Mouse (Mus musculus) embryo, embryonic 9.5 days (tissue): ENCODE results near the gene Rsu1.

Source experiments
- DNase-seq: peaks from one replicate; pipeline ENCODE4 v3.0.0-alpha.2; 2017; ENCODE audit errors: extremely low spot score

The Rsu1 gene

GRCm38 (mm10) chr2:13168743-13169142, 102.5 kb downstream of the Rsu1 start:
- DNase-seq, result peak; percentile 60

GRCm38 (mm10) chr2:13161717-13162116, 109.5 kb downstream of the Rsu1 start:
- DNase-seq, result no peak

GRCm38 (mm10) chr2:13145245-13145644, 126.0 kb downstream of the Rsu1 start:
- DNase-seq, result no peak

GRCm38 (mm10) chr2:13134890-13135289, 136.3 kb downstream of the Rsu1 start:
- DNase-seq, result no peak

GRCm38 (mm10) chr2:13132841-13133240, 138.4 kb downstream of the Rsu1 start:
- DNase-seq, result no peak

- no peak for DNase-seq
Measured at GRCm38 (mm10) chr2:13132406-13132805, 138.8 kb downstream of the Rsu1 start.

- peak; percentile 7 for DNase-seq
Measured at GRCm38 (mm10) chr2:13129859-13130258, 141.4 kb downstream of the Rsu1 start.

- DNase-seq, result no peak
Measured at GRCm38 (mm10) chr2:13129337-13129736, 141.9 kb downstream of the Rsu1 start.

- no peak for DNase-seq
Measured at GRCm38 (mm10) chr2:13120461-13120860, 150.8 kb downstream of the Rsu1 start.

GRCm38 (mm10) chr2:13117896-13118295, 153.3 kb downstream of the Rsu1 start:
- no peak for DNase-seq

- no peak for DNase-seq
Measured at GRCm38 (mm10) chr2:13106531-13106930, 164.7 kb downstream of the Rsu1 start.

GRCm38 (mm10) chr2:13104388-13104787, 166.8 kb downstream of the Rsu1 start:
- DNase-seq, result no peak

- no peak for DNase-seq
Measured at GRCm38 (mm10) chr2:13103797-13104200, 167.4 kb downstream of the Rsu1 start.

GRCm38 (mm10) chr2:13094045-13094444, 177.2 kb downstream of the Rsu1 start:
- no peak for DNase-seq

- DNase-seq, result no peak
Measured at GRCm38 (mm10) chr2:13093570-13093969, 177.6 kb downstream of the Rsu1 start.

- DNase-seq, result no peak
Measured at GRCm38 (mm10) chr2:13091399-13092015, 179.7 kb downstream of the Rsu1 start.

GRCm38 (mm10) chr2:13090841-13091240, 180.4 kb downstream of the Rsu1 start:
- DNase-seq, result no peak

- no peak for DNase-seq
Measured at GRCm38 (mm10) chr2:13089861-13090260, 181.4 kb downstream of the Rsu1 start.

- DNase-seq, result no peak
Measured at GRCm38 (mm10) chr2:13088266-13088665, 182.9 kb downstream of the Rsu1 start.

GRCm38 (mm10) chr2:13087811-13088210, 183.4 kb downstream of the Rsu1 start:
- no peak for DNase-seq

GRCm38 (mm10) chr2:13084223-13084622, 187.0 kb downstream of the Rsu1 start:
- DNase-seq, result no peak

GRCm38 (mm10) chr2:13080476-13080875, 190.7 kb downstream of the Rsu1 start:
- DNase-seq, result no peak

- DNase-seq, result no peak
Measured at GRCm38 (mm10) chr2:13072243-13072642, 199.0 kb downstream of the Rsu1 start.
